ENCODE assay signal across 8 mouse cellular contexts in genomic region chr10:82860181-82860928, GRCm38 (mm10). TPM values are rescaled to one million over a fixed set of nuclear protein-coding genes. Genes with fewer than 3 reads are reported as not detected.
DNase-seq lines count a peak whose midpoint lies in the region; ATAC-seq lines count a peak whose summit lies in the region.

No protein-coding gene starts in this region.

- H3K4me1 ChIP-seq in limb, embryonic 11.5 days (ENCODE audit: control insufficient read depth, insufficient read depth, low read length), result 0 out of 2 replicates have a peak, but pooled peaks cover 3% of the 10 kb centered on the region
- peaks cover 28% of the 10 kb centered on the region for H3K4me1 ChIP-seq in midbrain, embryonic 12.5 days

- H3K27ac ChIP-seq in limb, embryonic 11.5 days (replicated peaks; ENCODE audit: low read depth, low read length), result peak overlapping the region; percentile 96
- peak overlapping the region; percentile 91 for H3K27ac ChIP-seq in midbrain, embryonic 12.5 days (replicated peaks)

- no peaks in the 10 kb centered on the region for H3K27me3 ChIP-seq in limb, embryonic 11.5 days (ENCODE audit: control insufficient read depth, insufficient read depth, low read length)
- peaks cover 3% of the 10 kb centered on the region for H3K27me3 ChIP-seq in midbrain, embryonic 12.5 days

- no peaks in the 10 kb centered on the region for H3K9me3 ChIP-seq in limb, embryonic 11.5 days (ENCODE audit: control insufficient read depth, low read length)
- H3K9me3 ChIP-seq in midbrain, embryonic 12.5 days, result no peaks in the 10 kb centered on the region

- ATAC-seq in inflammation-experienced regulatory T-cells, adult 6 months, result peak; percentile 41
- ATAC-seq in limb, embryonic 11.5 days (ENCODE audit: insufficient number of reproducible peaks, low FRiP score, low TSS enrichment, low read depth), result peak; percentile 61
- peak; percentile 66 for ATAC-seq in midbrain, embryonic 12.5 days (ENCODE audit: low FRiP score, low read depth)

- H3K36me3 ChIP-seq in limb, embryonic 11.5 days (ENCODE audit: control insufficient read depth, insufficient read depth, low read length), result peaks cover 10% of the 10 kb centered on the region
- H3K36me3 ChIP-seq in midbrain, embryonic 12.5 days, result peaks cover 22% of the 10 kb centered on the region

- DNase-seq in layer of hippocampus, adult 11-12 months (ENCODE audit: low spot score), result peak; percentile 47
- DNase-seq in layer of hippocampus, adult 9-10 months (ENCODE audit: low spot score), result no peak
- peak; percentile 85 for DNase-seq in embryo, embryonic 10 days (ENCODE audit: low spot score)
- peak; percentile 46 for DNase-seq in gastrocnemius, postnatal 25 days
- DNase-seq in limb, embryonic 11.5 days (ENCODE audit: low spot score), result peak; percentile 82
- peak; percentile 58 for DNase-seq in right cerebral cortex, postnatal 4 days

- peak overlapping the region; percentile 75 for H3K4me3 ChIP-seq in limb, embryonic 11.5 days (ENCODE audit: low read depth, low read length)
- peak overlapping the region; percentile 59 for H3K4me3 ChIP-seq in midbrain, embryonic 12.5 days

- under 1% methylated on average over 50 of the region's 50 CpGs for WGBS in limb, embryonic 11.5 days
- WGBS in midbrain, embryonic 12.5 days, result under 1% methylated on average over 50 of the region's 50 CpGs

- H3K4me2 ChIP-seq in limb, embryonic 11.5 days (ENCODE audit: low read depth, severe bottlenecking), result peak overlapping the region; percentile 57
- peak overlapping the region; percentile 75 for H3K4me2 ChIP-seq in midbrain, embryonic 12.5 days (replicated peaks)

- peak overlapping the region; percentile 81 for H3K9ac ChIP-seq in limb, embryonic 11.5 days (ENCODE audit: low read length)
- H3K9ac ChIP-seq in midbrain, embryonic 12.5 days (replicated peaks), result peak overlapping the region; percentile 84

RNA-seq across cellular contexts. Expression of gene Eid3, which starts 6.1 kb away (rescaled TPM):
- total RNA-seq in gastrocnemius, postnatal 25 days (2021), result 1 to 10 TPM in 1 of 2 experiments, under 1 TPM in 1; 0.97 to 1.4 TPM
- polyA plus RNA-seq in inflammation-experienced regulatory T-cells, adult 6 months (2017; shearing (Covaris generic)), result under 1 TPM; 0.35 to 0.91 (median 0.64) TPM
- 0.52 and 0.62 TPM in 2 replicates for polyA plus RNA-seq in limb, embryonic 11.5 days (2014; fragmentation: Nextera tagmentation; extraction: Ambion mirVana)
- polyA plus RNA-seq in midbrain, embryonic 12.5 days (2016; fragmentation: Nextera tagmentation; extraction: Ambion mirVana), result 0.69 and 0.80 TPM in 2 replicates

RNA-seq across cellular contexts. Expression of gene Txnrd1, which starts 26.6 kb away (rescaled TPM):
- 10 to 100 TPM; 48.6 to 49.7 TPM for total RNA-seq in gastrocnemius, postnatal 25 days (2021)
- polyA plus RNA-seq in inflammation-experienced regulatory T-cells, adult 6 months (2017; shearing (Covaris generic)), result 10 to 100 TPM; 17.4 to 35.2 (median 18.9) TPM
- 170 and 176 TPM in 2 replicates for polyA plus RNA-seq in limb, embryonic 11.5 days (2014; fragmentation: Nextera tagmentation; extraction: Ambion mirVana)
- polyA plus RNA-seq in midbrain, embryonic 12.5 days (2016; fragmentation: Nextera tagmentation; extraction: Ambion mirVana), result 174 and 176 TPM in 2 replicates
